Mouse (Mus musculus): ENCODE results near the gene Mfap4. TPM values are rescaled to one million over a fixed set of nuclear protein-coding genes. Genes with fewer than 3 reads are reported as not detected.

The Mfap4 gene
- total RNA-seq, 2 experiments from 2014 or later = 7.8 to 10.9 TPM

GRCm38 (mm10) chr11:61481239-61482090 is 3.8 kb upstream of the Mfap4 start:
- DNase-seq = no peak

- no peak for DNase-seq
Measured at GRCm38 (mm10) chr11:61483226-61483845, 1.9 kb upstream of the Mfap4 start.

DNA sequence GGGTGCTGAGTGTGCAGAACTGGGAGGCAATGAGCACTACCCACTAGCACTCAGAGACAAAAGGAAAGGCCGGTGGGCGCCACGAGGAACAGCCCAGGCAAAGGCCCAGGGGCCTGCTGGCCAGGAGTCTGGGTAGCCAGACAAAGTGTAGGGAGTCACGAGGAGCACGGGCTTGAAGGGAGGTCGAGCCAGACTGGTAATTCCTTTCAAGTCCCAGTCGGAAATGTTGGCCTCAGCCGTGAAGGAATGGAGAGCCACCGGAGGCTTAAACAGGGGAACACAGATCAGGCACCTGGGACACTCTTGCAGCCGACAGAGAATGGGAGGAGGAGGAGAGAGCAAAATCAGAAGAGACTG is 997 bp upstream of the Mfap4 start:
- DNase-seq = no peak

DNA sequence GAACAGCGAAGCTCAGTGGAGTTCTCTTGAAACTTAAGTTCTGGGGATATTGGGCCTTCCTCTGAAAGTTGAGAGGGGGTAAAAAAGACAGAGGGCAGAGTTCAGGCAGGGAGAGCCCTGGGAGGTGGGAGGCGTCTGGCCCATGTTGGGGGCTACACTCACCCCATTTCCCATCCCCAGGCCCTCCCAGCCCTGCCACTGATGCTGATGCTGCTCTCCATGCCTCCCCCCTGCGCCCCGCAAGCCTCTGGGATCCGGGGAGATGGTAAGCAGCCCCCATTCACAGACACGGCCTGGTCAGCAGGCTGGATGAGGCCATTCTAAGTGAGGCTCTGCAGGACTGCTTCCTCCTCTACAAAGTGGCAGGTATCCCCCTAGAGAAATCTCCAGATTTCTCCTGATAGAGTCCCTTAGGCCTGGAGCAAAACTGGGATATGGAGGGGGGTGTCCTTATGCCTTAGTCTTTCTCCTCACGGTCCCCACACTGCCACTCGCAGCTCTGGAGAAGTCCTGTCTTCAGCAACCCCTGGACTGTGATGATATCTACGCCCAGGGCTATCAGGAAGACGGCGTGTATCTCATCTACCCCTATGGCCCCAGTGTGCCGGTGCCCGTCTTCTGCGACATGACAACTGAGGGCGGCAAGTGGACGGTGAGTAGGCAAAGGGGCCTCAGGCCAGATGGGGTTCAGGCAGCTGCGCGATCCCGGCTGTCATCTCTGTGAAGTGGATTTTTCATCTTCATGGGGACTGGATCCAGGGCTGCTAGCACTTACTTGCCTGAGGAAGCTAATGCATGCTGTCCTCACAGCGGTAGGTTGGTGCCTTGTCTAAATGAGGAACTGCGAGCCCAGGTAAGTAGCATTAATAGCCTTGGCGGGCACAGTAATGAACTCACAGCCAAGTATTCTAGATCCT is 568 bp downstream of the Mfap4 start:
- no peak for DNase-seq

DNA sequence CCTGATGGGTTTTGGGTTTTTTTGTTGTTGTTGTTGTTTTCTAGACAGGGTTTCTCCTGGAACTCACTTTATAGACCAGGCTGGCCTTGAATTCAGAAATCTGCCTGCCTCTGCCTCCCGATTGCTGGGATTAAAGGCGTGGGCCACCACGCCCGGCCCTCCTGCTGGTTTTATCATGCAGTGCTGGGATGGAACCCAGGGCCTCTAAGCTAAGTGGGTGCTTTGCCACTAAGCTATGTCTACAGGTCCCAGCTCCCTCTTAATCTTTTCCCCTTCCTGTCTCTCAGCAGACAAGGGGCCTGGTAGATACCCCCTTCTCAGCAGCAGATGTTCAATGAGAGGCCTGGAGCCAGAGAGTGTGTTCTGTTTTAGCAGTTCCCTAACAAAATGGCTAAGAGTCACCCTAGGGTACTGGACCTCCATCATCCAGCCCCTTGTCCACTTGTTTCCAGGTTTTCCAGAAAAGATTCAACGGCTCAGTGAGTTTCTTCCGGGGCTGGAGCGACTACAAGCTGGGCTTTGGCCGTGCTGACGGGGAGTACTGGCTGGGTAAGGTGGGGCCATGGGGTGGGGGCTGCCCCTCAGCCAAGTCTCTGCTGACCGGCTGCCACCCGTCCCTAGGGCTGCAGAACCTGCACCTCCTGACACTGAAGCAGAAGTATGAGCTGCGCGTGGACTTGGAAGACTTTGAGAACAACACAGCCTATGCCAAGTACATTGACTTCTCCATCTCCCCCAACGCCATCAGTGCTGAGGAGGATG is 1.4 kb downstream of the Mfap4 start:
- DNase-seq = no peak

- peak; percentile 59 to 76 for DNase-seq
Measured at GRCm38 (mm10) chr11:61487401-61487800, 2.2 kb downstream of the Mfap4 start.

- DNase-seq = no peak
Measured at GRCm38 (mm10) chr11:61487936-61488335, 2.7 kb downstream of the Mfap4 start.

- no peak for DNase-seq
Measured at GRCm38 (mm10) chr11:61489085-61489484, 3.9 kb downstream of the Mfap4 start.

DNA sequence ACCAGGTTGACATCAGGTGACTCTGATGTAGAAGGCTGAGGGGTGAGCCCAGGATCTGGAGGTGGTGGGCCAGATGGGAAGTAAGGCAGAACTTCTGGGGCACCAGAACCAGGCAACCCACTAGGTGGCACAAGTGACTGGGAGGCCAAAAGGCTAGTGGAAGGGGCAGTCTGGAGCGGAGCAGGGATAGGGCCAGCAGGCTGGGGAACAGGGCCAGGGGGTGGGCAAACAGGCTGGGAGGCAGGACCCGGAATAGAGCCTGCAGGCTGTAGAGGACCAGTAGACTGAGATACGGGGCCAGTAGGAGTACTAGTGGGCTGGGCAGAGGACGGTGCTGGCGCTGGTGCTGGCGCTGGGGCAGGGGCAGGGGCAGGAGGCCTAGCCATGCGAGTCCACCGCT is 4.6 kb downstream of the Mfap4 start:
- no peak for DNase-seq

GRCm38 (mm10) chr11:61490944-61491520 is 5.8 kb downstream of the Mfap4 start:
- DNase-seq = no peak

- DNase-seq = no peak
Measured at GRCm38 (mm10) chr11:61492749-61493401, 7.6 kb downstream of the Mfap4 start.

DNA sequence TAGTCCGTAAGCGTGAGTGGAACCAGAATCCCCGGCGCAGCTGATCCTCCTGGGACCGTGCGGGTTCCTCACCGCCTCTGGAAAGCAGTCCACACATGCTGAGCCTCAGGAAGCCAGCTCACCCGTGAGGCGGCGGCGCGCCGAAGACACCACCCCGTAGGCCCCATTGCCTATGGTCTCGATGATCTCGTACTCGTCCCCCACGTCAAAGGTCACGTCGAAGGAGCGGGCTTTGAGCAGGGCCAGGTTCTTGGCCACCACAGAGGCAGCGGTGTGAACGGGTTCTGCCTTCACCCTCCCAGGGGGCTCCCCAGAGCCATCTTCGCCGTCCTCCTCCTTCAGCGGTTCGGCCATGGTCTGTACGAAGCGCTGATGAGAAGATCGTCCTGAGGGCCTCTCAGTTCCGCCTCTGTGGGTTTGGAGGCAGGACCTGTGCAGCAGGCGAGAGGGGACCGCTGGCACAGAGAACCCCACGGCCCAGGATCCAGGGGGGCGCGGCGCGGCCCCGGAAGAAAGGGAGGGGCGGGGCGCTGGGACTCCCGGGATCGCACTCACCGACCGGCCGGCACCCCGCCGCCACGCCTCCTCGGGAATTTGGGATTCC is 8.4 kb downstream of the Mfap4 start:
- peak; percentile 55 to 60 for DNase-seq

DNA sequence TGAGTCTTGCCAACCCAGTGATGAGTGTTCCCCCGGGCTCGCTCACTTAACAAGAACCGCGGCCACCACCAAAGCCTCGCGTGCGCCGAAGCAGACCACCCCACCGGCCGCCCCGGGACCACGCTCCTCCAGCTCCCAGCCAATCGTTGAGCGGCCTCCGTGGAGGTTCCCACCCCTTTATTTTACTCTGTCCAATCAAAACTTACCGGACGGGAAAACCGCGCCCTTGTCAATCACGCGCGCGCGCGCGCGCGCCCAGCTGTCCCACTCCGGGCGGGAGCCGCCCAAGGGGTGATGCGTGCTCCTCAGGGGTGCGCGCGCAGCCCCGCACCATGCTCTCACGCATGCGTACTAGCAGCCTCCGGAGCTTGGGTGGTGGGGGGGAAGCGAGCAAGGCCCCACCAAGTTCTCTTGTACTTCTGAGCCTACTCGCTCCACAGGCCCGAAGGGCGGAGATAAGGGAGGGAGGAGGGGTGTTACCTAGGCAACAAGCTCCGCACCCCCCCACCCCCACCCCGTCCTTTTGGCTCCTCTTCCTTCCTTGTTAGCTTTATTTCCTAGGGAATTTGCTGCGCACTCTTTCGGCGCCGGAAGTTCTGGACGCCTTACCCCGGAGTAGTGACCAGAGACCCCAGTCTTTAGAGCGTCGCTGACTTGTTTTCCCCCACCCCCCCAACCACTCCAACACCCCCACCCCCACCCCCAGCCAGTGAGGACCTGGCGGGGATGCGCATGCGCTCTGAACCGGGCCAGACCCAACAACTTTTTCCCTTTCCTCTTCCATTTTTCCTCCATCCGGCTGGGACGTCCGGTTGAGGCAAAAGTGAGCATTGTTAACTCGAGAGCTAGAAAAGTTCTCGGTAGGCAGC is 9.1 kb downstream of the Mfap4 start, which contains the start of gene Mapk7:
Mapk7 (minus strand) TSS at position 278 of the 869 bp plus-strand sequence.
- peak; percentile 97 for DNase-seq

DNA sequence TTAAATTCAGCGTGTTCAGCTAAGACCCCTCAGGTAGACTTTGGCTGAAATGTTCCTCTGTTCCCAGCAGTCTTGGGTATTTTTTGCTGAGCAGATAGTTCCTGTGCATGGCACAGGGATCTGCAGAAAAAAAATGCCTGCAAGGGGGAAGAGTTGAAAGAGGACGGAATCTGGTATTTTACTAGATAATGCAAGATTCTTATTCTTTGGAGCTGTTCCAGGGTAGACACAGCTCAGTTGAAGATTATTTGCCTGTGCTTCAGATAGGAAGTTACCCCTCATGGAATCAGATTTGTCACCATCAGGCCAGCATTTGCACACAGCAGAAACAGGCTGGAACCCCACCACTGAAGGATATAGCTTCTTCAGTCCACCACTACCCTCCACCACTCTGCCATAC is 10.3 kb downstream of the Mfap4 start:
- DNase-seq = no peak

DNA sequence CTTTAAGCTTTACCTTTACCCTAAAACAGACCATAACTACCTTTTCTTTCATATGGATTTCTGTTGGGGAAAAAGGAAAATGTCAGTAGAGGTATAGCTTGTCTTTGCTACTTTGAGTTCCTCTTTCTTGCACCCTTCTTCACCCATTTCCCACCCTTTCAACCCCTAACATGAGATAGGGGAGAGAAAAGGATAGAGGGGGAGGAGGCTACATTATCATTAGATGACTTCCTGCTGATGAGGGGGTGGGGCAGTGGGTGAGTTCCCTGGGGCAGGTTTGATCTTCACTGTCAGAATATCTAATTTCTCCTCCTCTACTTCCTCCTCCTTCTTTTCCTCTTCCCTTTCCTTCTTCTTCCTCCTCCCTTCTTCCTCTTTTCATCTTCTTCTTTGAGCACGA is 12.3 kb downstream of the Mfap4 start:
- DNase-seq = no peak

DNA sequence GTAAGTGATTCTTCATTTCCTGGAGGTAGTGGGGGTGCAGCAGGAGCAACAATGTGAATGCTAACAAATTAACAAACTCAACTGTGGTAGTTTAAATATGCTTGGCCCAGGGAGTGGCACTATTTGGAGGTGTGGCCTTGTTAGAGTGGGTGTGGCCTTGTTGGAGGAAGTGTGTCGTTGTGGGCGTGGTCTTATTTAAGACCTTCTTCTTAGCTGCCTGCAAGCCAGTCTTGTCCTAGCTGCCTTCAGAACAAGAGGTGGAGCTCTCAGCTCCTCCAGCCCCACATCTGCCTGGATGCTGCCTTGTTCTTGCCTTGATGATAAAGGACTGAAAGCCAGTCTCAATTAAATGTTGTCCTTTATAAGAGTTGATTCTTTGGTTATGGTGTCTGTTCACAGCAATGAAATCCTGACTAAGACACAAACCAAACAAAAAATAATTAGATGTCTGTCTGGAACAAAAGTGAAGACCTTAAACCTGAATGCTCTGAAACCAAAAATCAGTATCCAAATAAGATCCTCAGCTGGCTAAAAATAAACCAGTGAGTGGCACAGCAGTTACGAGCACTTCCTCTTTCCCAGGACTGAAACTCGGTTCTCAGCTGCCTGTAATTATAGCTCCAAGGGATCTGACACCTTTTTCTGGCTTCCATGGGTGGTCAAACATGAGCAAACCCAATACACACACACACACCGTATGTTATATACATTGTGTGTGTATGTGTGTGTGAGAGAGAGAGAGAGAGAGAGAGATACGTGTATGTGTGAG is 13.7 kb downstream of the Mfap4 start:
- DNase-seq = no peak

- no peak for DNase-seq
Measured at GRCm38 (mm10) chr11:61503933-61504332, 18.7 kb downstream of the Mfap4 start.

DNA sequence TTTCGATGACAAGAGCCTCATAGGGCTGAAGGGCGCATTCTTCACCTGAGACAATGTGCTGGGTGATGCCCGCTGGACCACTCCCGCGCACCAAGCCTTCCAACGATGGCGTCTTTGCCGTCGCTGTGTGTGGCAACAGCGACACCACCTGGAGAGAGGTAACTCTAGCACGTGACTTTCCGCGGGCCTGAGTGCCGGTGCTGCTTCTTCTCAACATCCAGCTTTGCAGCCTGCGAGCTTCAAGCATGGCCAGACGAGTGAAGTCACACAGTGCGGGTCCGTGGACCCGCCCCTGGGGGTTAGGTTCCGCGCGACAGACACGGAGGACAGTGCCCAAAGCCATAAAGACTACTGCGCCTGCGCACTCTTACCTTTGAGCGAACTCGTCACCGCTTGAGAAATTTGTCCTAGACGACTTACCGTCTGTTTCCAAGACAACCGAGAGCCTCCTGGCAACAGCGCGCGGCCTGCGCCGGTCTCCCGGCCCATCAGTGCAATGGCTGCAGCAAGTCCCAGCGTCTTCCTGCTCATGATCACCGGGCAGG is 19.6 kb downstream of the Mfap4 start, which contains the start of gene B9d1:
B9d1 (plus strand) TSS at position 432 of the 545 bp plus-strand sequence.
- peak; percentile 93 for DNase-seq
